Mouse (Mus musculus) neural tube, embryonic 14.5 days (tissue): Measurements from ENCODE around the gene Xpo6. TPM values are rescaled to one million over a fixed set of nuclear protein-coding genes. Genes with fewer than 3 reads are reported as not detected.

Experiments
- ATAC-seq: fragments of 200-750 bp; cut with Nextera tagmentation; 2 replicates; pipeline ENCODE4 v1.8.0; 2017; ENCODE audit warnings: low read depth, mild to moderate bottlenecking, moderate TSS enrichment, moderate library complexity
- H3K27ac ChIP-seq: fragments of 300-500 bp; sonication (generic); 2 replicates; pipeline ENCODE4 v1.5.1; 2014; ENCODE audit warnings: low read depth, mild to moderate bottlenecking, control low read depth, low read length, moderate library complexity, mixed read lengths
- H3K27me3 ChIP-seq: fragments of 300-500 bp; sonication (generic); 2 replicates; pipeline ENCODE4 v1.6.1; 2014; ENCODE audit warnings: low read length; ENCODE audit not compliant: control insufficient read depth, insufficient read depth
- H3K36me3 ChIP-seq: fragments of 300-500 bp; sonication (generic); 2 replicates; pipeline ENCODE4 v1.6.1; 2014; ENCODE audit warnings: low read length, mixed read lengths; ENCODE audit not compliant: control insufficient read depth, insufficient read depth
- H3K4me1 ChIP-seq: fragments of 300-500 bp; sonication (generic); 2 replicates; pipeline ENCODE4 v1.6.1; 2014; ENCODE audit warnings: low read length; ENCODE audit not compliant: control insufficient read depth, insufficient read depth
- H3K4me2 ChIP-seq: fragments of 300-500 bp; sonication (generic); 2 replicates; pipeline ENCODE4 v1.6.1; 2014; ENCODE audit warnings: mild to moderate bottlenecking, low read depth, low read length, control low read depth
- H3K4me3 ChIP-seq: fragments of 300-500 bp; sonication (generic); 2 replicates; pipeline ENCODE4 v1.5.1; 2014; ENCODE audit warnings: low read depth, low read length, control low read depth, mixed read lengths
- H3K9ac ChIP-seq: fragments of 300-500 bp; sonication (generic); replicated peaks from 2 replicates; pipeline ENCODE4 v1.6.1; 2014; ENCODE audit warnings: low read depth, mild to moderate bottlenecking, control low read depth, low read length, mixed read lengths
- H3K9me3 ChIP-seq: fragments of 300-500 bp; sonication (generic); 2 replicates; pipeline ENCODE4 v1.6.1; 2016; ENCODE audit warnings: low read length; ENCODE audit not compliant: control insufficient read depth
- WGBS: fragments of 180-500 bp; shearing (Covaris S2); extraction: QIAGEN DNeasy Blood & Tissue Kit; methylation state at CpG from one replicate; pipeline ENCODE4 v1.1.7; 2014; 5-methylcytosine and 5-hydroxymethylcytosine counted together
- polyA plus RNA-seq: library from polyadenylated mRNA; unstranded; fragments of >200 nt; fragmentation: Nextera tagmentation; extraction: Ambion mirVana; gene quantifications from 2 replicates; pipeline ENCODE4 v1.2.1, GENCODE M21; 2014

Xpo6 gene
- polyA plus RNA-seq, 1 experiment from 2014 or later = 77.2 TPM

- peaks cover 36% of the 10 kb centered on the region for H3K36me3 ChIP-seq
- H3K4me1 ChIP-seq = no peaks in the 10 kb centered on the region
- H3K4me3 ChIP-seq = no peak overlapping the region
- WGBS = 23% methylated on average over 2 of the region's 2 CpGs
- no peak overlapping the region for H3K27ac ChIP-seq
- H3K27me3 ChIP-seq = no peaks in the 10 kb centered on the region
- no peaks in the 10 kb centered on the region for H3K9me3 ChIP-seq
- no peak for ATAC-seq
- H3K9ac ChIP-seq = no peak overlapping the region
- H3K4me2 ChIP-seq = no peak overlapping the region
These were observed 72.6 kb downstream of the Xpo6 start for GRCm38 (mm10) chr7:126127673-126128072.

GRCm38 (mm10) chr7:126126502-126126901 is 73.8 kb downstream of the Xpo6 start:
- peaks cover 46% of the 10 kb centered on the region for H3K36me3 ChIP-seq
- WGBS = 74% methylated on average over 3 of the region's 3 CpGs

GRCm38 (mm10) chr7:126121533-126121932 is 78.8 kb downstream of the Xpo6 start:
- no peak overlapping the region for H3K27ac ChIP-seq
- no peaks in the 10 kb centered on the region for H3K4me1 ChIP-seq
- no peak overlapping the region for H3K9ac ChIP-seq
- no peaks in the 10 kb centered on the region for H3K27me3 ChIP-seq
- no peak overlapping the region for H3K4me2 ChIP-seq
- no peaks in the 10 kb centered on the region for H3K9me3 ChIP-seq
- WGBS = 93% methylated on average over 4 of the region's 4 CpGs
- H3K4me3 ChIP-seq = no peak overlapping the region
- H3K36me3 ChIP-seq = peaks cover 42% of the 10 kb centered on the region
- no peak for ATAC-seq

More at GRCm38 (mm10) chr7:126126502-126126901, 73.8 kb downstream of the Xpo6 start:
- Histone ChIP-seq H3K27ac (no peak overlapping the region), H3K9ac (no peak overlapping the region), H3K4me2 (no peak overlapping the region), H3K27me3 (no peaks in the 10 kb centered on the region), H3K4me3 (no peak overlapping the region), H3K9me3 (no peaks in the 10 kb centered on the region), H3K4me1 (no peaks in the 10 kb centered on the region)
- no peak for ATAC-seq

- Histone ChIP-seq H3K4me1 (no peaks in the 10 kb centered on the region), H3K27me3 (no peaks in the 10 kb centered on the region), H3K4me2 (no peak overlapping the region), H3K36me3 (peaks cover 50% of the 10 kb centered on the region), H3K9ac (no peak overlapping the region), H3K27ac (no peak overlapping the region), H3K9me3 (no peaks in the 10 kb centered on the region), H3K4me3 (no peak overlapping the region)
- whole genome bisulfite sequencing = 87% methylated on average over 6 of the region's 6 CpGs
- no peak for ATAC-seq
These were observed 80.5 kb downstream of the Xpo6 start for GRCm38 (mm10) chr7:126119819-126120218.

- H3K9me3 ChIP-seq = no peaks in the 10 kb centered on the region
- H3K9ac ChIP-seq = no peak overlapping the region
- no peaks in the 10 kb centered on the region for H3K27me3 ChIP-seq
- H3K4me1 ChIP-seq = no peaks in the 10 kb centered on the region
- WGBS = 94% methylated on average over 4 of the region's 4 CpGs
- no peak for ATAC-seq
- no peak overlapping the region for H3K4me3 ChIP-seq
- H3K4me2 ChIP-seq = no peak overlapping the region
- peaks cover 48% of the 10 kb centered on the region for H3K36me3 ChIP-seq
- no peak overlapping the region for H3K27ac ChIP-seq
These were observed 87.0 kb downstream of the Xpo6 start for GRCm38 (mm10) chr7:126113263-126113662.

GRCm38 (mm10) chr7:126111230-126111629 is 89.1 kb downstream of the Xpo6 start:
- Histone ChIP-seq H3K9me3 (no peaks in the 10 kb centered on the region), H3K36me3 (peaks cover 61% of the 10 kb centered on the region)
- 81% methylated on average over 2 of the region's 2 CpGs for WGBS

GRCm38 (mm10) chr7:126109898-126110297 is 90.4 kb downstream of the Xpo6 start:
- Histone ChIP-seq H3K27me3 (no peaks in the 10 kb centered on the region), H3K9ac (no peak overlapping the region), H3K4me2 (no peak overlapping the region), H3K27ac (no peak overlapping the region), H3K4me3 (no peak overlapping the region), H3K36me3 (peaks cover 63% of the 10 kb centered on the region), H3K4me1 (no peaks in the 10 kb centered on the region), H3K9me3 (no peaks in the 10 kb centered on the region)
- no peak for ATAC-seq
- 79% methylated on average over 3 of the region's 3 CpGs for WGBS

More at GRCm38 (mm10) chr7:126111230-126111629, 89.1 kb downstream of the Xpo6 start:
- Histone ChIP-seq H3K9ac (no peak overlapping the region), H3K4me2 (no peak overlapping the region), H3K27me3 (no peaks in the 10 kb centered on the region), H3K4me1 (no peaks in the 10 kb centered on the region), H3K4me3 (no peak overlapping the region), H3K27ac (no peak overlapping the region)
- no peak for ATAC-seq

GRCm38 (mm10) chr7:126100440-126100839 is 99.9 kb downstream of the Xpo6 start:
- ATAC-seq = no peak
- WGBS = 97% methylated on average over 11 of the region's 11 CpGs
- Histone ChIP-seq H3K27ac (no peak overlapping the region), H3K4me1 (no peaks in the 10 kb centered on the region), H3K4me2 (no peak overlapping the region), H3K9me3 (no peaks in the 10 kb centered on the region), H3K4me3 (no peak overlapping the region), H3K36me3 (peaks cover 57% of the 10 kb centered on the region), H3K9ac (no peak overlapping the region), H3K27me3 (no peaks in the 10 kb centered on the region)

GRCm38 (mm10) chr7:126099835-126100234 is 100.5 kb downstream of the Xpo6 start:
- H3K4me1 ChIP-seq = no peaks in the 10 kb centered on the region
- ATAC-seq = no peak
- no peak overlapping the region for H3K27ac ChIP-seq
- H3K4me2 ChIP-seq = no peak overlapping the region
- H3K9ac ChIP-seq = no peak overlapping the region
- H3K4me3 ChIP-seq = no peak overlapping the region
- H3K27me3 ChIP-seq = no peaks in the 10 kb centered on the region
- 92% methylated on average over 2 of the region's 2 CpGs for WGBS
- no peaks in the 10 kb centered on the region for H3K9me3 ChIP-seq
- peaks cover 52% of the 10 kb centered on the region for H3K36me3 ChIP-seq
